Mouse (Mus musculus) limb, embryonic 10.5 days (tissue): ENCODE measurements at regions not wholly inside any gene's neighbourhood (a gene's known extent, or its start where the extent isn't known, plus 50 kb on each side); places are given as distances from the start of the nearest gene placed in this dataset.
"Not testable (repeated sequence)": the region's sequence is repeated elsewhere in the genome, so short reads cannot be mapped to it uniquely, and the experiment has no call there.

ENCODE experiments used
- DNase-seq: peaks from one replicate; pipeline ENCODE4 v3.0.0-alpha.2; 2017; ENCODE audit warnings: low spot score
- H3K27ac ChIP-seq: fragments of 300-500 bp; sonication (generic); 2 replicates; pipeline ENCODE4 v1.5.1; 2016; ENCODE audit warnings: mild to moderate bottlenecking
- H3K27me3 ChIP-seq: fragments of 300-500 bp; sonication (generic); 2 replicates; pipeline ENCODE4 v1.6.1; 2016; ENCODE audit warnings: low read depth, mild to moderate bottlenecking; ENCODE audit not compliant: poor library complexity, severe bottlenecking
- H3K36me3 ChIP-seq: fragments of 300-500 bp; sonication (generic); 2 replicates; pipeline ENCODE4 v1.6.1; 2016; ENCODE audit warnings: mild to moderate bottlenecking, moderate library complexity
- H3K4me1 ChIP-seq: fragments of 300-500 bp; sonication (generic); 2 replicates; pipeline ENCODE4 v1.6.1; 2016
- H3K4me3 ChIP-seq: fragments of 300-500 bp; sonication (generic); 2 replicates; pipeline ENCODE4 v1.5.1; 2016; ENCODE audit warnings: mild to moderate bottlenecking, moderate library complexity
- H3K9me3 ChIP-seq: fragments of 300-500 bp; sonication (generic); replicated peaks from 2 replicates; pipeline ENCODE4 v1.6.1; 2016; ENCODE audit warnings: mild to moderate bottlenecking
- WGBS: fragments of 180-500 bp; shearing (Covaris S2); methylation state at CpG from one replicate; pipeline ENCODE4 v1.1.7; 2016; 5-methylcytosine and 5-hydroxymethylcytosine counted together

DNA sequence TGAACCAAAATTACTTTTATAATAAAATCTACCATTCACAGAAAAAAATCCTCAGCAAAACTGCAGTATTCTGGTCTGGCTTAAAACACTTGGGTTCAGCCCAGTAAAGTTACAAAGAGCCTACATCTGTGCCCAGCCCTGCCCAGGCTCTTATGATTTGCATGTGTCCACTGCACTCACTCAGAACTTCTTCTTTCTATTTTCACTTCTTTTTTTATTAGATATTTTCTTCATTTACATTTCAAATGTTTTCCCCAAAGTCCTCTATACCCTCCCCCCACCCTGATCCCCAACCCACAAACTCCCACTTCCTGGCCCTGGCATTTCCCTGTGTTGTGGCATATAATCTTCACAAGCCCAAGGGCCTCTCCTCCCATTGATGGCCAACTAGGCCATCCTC lies 1442.4 kb upstream of the Tacstd2 start:
- Histone ChIP-seq H3K36me3 (no peaks in the 10 kb centered on the region), H3K4me1 (no peaks in the 10 kb centered on the region), H3K9me3 (no peaks in the 10 kb centered on the region), H3K4me3 (no peak overlapping the region), H3K27ac (no peak overlapping the region), H3K27me3 (no peaks in the 10 kb centered on the region)
- no peak for DNase-seq

DNA sequence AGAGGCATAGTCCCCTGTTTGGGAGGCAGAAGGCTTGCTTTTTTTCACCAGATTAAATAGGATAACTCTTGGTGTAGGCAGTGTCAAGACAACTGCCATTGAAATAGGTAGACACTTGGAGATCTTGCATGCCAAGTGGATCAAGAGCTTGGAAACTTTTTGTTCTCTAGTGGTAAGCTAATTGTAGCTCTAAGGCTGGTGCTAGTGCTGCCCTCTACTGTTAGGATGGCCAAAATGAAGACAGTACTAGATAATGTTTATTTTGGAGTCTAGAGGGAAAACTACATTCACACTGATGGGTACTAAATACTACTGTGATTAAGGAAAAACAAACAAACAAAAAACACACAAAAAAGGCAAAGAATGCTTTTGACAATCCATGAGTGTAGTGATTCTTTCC lies 1428.4 kb upstream of the Tacstd2 start:
- H3K9me3 ChIP-seq = no peaks in the 10 kb centered on the region
- no peak overlapping the region for H3K27ac ChIP-seq
- no peak for DNase-seq

GRCm38 (mm10) chr6:68938104-68938503 lies 1402.5 kb upstream of the Tacstd2 start:
- not testable (repeated sequence) for DNase-seq, H3K4me1 ChIP-seq, H3K9me3 ChIP-seq, H3K27me3 ChIP-seq, H3K36me3 ChIP-seq, H3K27ac ChIP-seq, H3K4me3 ChIP-seq

More for the DNA sequence above, 1428.4 kb upstream of the Tacstd2 start:
- Histone ChIP-seq H3K36me3 (no peaks in the 10 kb centered on the region), H3K4me3 (no peak overlapping the region), H3K4me1 (no peaks in the 10 kb centered on the region), H3K27me3 (no peaks in the 10 kb centered on the region)

DNA sequence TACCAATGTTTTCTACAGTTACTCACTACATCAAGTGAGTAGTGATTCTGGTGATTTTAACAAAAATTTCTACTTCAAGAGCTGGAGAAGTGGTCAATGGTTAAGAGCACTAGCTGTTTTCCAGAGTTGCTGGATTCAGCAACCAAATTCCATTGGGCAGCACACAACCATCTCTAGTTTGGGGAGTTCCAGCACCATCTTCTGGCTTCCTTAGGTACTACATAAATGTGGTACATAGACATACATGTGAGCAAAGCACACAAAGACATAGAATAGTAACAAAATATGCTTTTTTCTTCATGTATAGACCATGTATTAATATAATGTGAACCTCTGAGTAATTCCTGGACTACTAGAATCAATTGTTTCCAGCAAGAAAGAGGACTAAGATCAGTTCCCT lies 1396.3 kb upstream of the Tacstd2 start:
- not testable (repeated sequence) for DNase-seq, H3K36me3 ChIP-seq, H3K9me3 ChIP-seq, H3K4me1 ChIP-seq, H3K4me3 ChIP-seq, H3K27ac ChIP-seq, H3K27me3 ChIP-seq

DNA sequence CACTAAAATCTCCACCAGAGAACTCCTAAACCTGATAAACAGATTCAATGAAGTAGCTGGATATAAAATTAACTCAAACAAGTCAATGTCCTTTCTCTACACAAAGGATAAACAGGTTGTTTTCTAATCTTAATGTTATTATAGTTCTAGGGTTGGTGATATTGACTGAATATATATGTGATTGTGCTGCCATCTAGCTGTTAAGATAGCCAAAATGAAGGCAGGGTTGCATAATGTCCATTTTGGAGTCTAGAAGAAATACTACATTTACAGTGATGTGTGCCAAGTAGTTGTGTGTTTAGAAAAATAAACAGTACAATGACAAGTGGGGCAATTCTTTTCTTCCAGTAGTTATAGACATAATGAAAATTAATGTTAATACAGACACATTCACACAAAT lies 1379.9 kb upstream of the Tacstd2 start:
- H3K4me1 ChIP-seq = no peaks in the 10 kb centered on the region
- no peak for DNase-seq
- no peaks in the 10 kb centered on the region for H3K36me3 ChIP-seq
- no peak overlapping the region for H3K27ac ChIP-seq
- H3K27me3 ChIP-seq = no peaks in the 10 kb centered on the region
- no peaks in the 10 kb centered on the region for H3K9me3 ChIP-seq
- H3K4me3 ChIP-seq = no peak overlapping the region

DNA sequence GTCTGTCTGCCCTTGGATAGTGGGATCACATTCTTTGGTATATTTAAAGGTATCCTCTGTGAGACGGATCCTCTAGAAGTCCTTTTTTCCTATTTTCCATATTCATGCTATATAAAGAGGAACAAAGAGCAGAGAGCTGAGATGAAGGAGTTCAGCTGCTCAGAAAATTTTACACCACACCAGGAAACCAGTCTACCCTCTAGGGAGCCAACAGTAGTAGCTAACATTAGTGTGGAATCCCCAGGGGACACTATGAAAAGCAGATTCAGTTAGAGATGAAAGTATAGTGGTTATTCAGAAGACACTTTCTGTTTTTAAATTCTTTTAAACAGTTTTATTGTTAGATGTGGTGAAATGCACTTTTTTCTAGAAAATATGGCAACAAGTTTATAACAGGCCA lies 1348.5 kb upstream of the Tacstd2 start:
- H3K27me3 ChIP-seq = no peaks in the 10 kb centered on the region
- no peak for DNase-seq
- no peaks in the 10 kb centered on the region for H3K36me3 ChIP-seq
- H3K27ac ChIP-seq = no peak overlapping the region
- WGBS = 94% methylated on average over 1 of the region's 1 CpGs
- H3K4me1 ChIP-seq = no peaks in the 10 kb centered on the region
- no peaks in the 10 kb centered on the region for H3K9me3 ChIP-seq
- H3K4me3 ChIP-seq = no peak overlapping the region

DNA sequence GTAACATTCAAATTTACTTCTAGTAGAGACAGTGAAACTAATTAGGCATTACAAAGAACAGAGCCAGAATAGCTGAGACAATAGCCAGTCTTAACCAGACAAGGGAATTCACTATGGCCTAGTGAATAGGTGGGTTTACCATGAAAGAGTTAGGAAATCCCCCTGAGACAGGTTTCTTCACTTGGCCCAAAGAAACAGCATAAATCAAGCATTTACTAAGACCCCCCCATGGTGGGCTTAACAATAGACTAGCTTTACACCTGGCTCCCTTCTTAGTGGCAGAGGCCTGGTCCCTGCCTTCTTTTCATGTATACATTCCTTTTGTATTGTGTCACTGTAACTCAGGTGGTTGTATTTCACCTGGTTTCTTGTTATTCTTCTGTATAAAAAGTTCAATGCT lies 1317.2 kb upstream of the Tacstd2 start:
- not testable (repeated sequence) for H3K4me1 ChIP-seq

DNA sequence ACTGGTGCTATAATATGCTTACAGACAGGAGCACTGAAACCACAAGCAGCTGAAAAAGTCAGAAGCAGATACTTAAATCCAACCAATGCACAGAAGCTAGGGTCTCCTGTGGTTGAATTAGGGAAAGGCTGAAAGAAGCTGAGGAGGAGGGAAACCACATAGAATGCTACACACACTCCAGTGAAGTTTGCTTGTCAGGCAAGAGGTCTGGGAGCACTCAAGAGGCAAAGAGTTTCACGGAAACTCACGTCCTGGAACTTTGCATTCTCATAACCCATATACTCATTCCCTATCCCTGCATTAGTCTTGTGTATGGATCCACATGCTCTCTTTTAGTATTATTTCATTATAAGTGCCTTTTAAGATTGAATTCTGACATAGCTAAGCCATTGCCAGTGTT lies 1316.7 kb upstream of the Tacstd2 start:
- Histone ChIP-seq H3K27me3 (no peaks in the 10 kb centered on the region), H3K4me3 (no peak overlapping the region), H3K4me1 (no peaks in the 10 kb centered on the region), H3K36me3 (no peaks in the 10 kb centered on the region), H3K9me3 (no peaks in the 10 kb centered on the region), H3K27ac (no peak overlapping the region)
- no peak for DNase-seq
- WGBS = 86% methylated on average over 2 of the region's 2 CpGs

More for the DNA sequence above, 1317.2 kb upstream of the Tacstd2 start:
- not testable (repeated sequence) for H3K27ac ChIP-seq, H3K4me3 ChIP-seq, DNase-seq, H3K9me3 ChIP-seq, H3K36me3 ChIP-seq, H3K27me3 ChIP-seq

DNA sequence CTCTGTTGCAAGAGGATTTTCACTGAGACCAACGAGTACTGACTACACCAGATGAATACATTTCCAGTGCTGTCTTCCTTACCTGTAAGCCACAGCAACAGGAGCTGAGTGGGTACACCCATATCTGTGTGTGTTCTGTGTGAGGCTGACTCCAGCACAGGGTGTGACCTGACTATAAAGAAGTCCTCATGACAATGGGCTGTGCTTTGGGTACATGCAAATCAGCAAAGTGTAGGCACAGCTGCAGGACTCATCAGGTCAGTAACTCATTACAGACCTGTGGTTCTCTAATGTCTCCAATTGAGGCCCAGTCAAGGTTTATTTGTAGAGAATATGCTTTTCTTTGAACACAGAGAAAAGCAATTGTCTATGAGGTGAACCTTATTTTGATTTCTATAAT lies 1299.6 kb upstream of the Tacstd2 start:
- Histone ChIP-seq H3K27ac (no peak overlapping the region), H3K36me3 (no peaks in the 10 kb centered on the region), H3K27me3 (no peaks in the 10 kb centered on the region), H3K4me3 (no peak overlapping the region), H3K9me3 (no peaks in the 10 kb centered on the region), H3K4me1 (no peaks in the 10 kb centered on the region)
- no peak for DNase-seq
- 84% methylated on average over 1 of the region's 1 CpGs for WGBS

- Histone ChIP-seq H3K4me3 (no peak overlapping the region), H3K9me3 (no peaks in the 10 kb centered on the region), H3K27me3 (no peaks in the 10 kb centered on the region), H3K36me3 (no peaks in the 10 kb centered on the region), H3K4me1 (no peaks in the 10 kb centered on the region), H3K27ac (no peak overlapping the region)
- 85% methylated on average over 4 of the region's 4 CpGs for WGBS
- DNase-seq = no peak
Measured at GRCm38 (mm10) chr6:68834633-68835032, 1299.0 kb upstream of the Tacstd2 start.

DNA sequence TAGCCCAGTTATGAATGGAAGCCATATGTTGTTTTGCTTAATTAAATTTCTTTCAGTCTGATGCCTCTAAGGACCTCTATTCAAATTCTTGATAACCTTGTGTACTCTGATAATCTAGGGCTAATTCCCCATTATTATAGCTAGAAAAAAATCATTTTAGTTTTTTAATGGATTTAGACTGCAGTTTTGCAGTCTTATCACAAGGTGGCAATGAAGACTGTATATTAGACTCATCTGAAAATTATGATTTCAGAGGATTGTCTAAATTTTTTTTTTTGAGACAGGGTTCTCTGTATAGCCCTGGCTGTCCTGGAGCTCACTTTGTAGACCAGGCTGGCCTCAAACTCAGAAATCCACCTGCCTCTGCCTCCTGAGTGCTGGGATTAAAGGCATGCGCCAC lies 1292.9 kb upstream of the Tacstd2 start:
- not testable (repeated sequence) for H3K36me3 ChIP-seq, H3K4me1 ChIP-seq, DNase-seq, H3K4me3 ChIP-seq, H3K27me3 ChIP-seq, H3K27ac ChIP-seq, H3K9me3 ChIP-seq
- 87% methylated on average over 1 of the region's 1 CpGs for WGBS

- no peak overlapping the region for H3K4me3 ChIP-seq
- no peaks in the 10 kb centered on the region for H3K36me3 ChIP-seq
- no peak overlapping the region for H3K27ac ChIP-seq
- no peaks in the 10 kb centered on the region for H3K9me3 ChIP-seq
- no peaks in the 10 kb centered on the region for H3K27me3 ChIP-seq
- no peak for DNase-seq
- WGBS = 86% methylated on average over 3 of the region's 3 CpGs
- H3K4me1 ChIP-seq = no peaks in the 10 kb centered on the region
Measured at GRCm38 (mm10) chr6:68813346-68813745, 1277.8 kb upstream of the Tacstd2 start.

DNA sequence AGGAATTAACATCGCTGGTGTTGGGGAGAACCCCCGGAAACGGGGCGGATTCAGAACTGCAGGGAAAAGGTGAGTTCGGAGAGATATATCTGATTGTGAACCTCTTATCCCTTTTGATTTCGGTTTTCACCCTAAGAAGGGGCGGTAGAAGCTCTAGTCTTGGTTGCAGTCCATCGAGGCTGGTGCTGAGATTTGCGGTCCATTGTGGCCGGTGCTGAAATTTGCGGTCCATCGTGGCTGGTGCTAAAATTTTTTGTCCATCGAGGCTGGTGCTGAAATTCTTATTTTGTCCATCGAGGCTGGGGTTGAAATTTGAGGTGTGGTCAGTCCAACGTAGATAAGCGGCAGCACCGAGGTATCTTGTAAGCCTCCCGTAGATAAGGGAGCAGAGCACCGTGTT lies 1263.6 kb upstream of the Tacstd2 start:
- not testable (repeated sequence) for H3K9me3 ChIP-seq, H3K27me3 ChIP-seq, H3K27ac ChIP-seq, H3K4me1 ChIP-seq, DNase-seq, H3K4me3 ChIP-seq, H3K36me3 ChIP-seq
- WGBS = 94% methylated on average over 19 of the region's 19 CpGs

GRCm38 (mm10) chr6:68771507-68771906 lies 1235.9 kb upstream of the Tacstd2 start:
- no peak overlapping the region for H3K27ac ChIP-seq
- WGBS = 78% methylated on average over 2 of the region's 2 CpGs
- DNase-seq = no peak
- no peaks in the 10 kb centered on the region for H3K9me3 ChIP-seq
- H3K36me3 ChIP-seq = no peaks in the 10 kb centered on the region
- H3K27me3 ChIP-seq = no peaks in the 10 kb centered on the region
- no peak overlapping the region for H3K4me3 ChIP-seq
- no peaks in the 10 kb centered on the region for H3K4me1 ChIP-seq

DNA sequence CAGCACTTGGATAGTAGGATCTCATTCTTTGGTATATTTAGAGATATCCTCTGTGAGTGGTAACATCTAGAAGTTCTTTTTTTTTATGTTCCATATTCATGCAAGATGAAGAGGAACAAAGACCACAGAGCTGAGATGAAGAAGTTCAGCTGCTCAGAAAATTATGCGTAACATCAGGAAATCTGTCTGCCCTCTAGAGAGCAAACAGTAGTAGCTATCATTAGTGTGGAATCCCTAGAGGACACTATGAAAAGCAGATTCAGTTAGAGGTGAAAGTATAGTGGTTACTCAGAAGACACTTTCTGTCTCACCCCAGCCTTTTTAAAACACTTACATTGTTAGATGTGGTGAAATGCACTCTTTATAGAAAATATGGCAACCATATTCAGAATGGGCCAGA lies 1214.9 kb upstream of the Tacstd2 start:
- H3K36me3 ChIP-seq = no peaks in the 10 kb centered on the region
- no peaks in the 10 kb centered on the region for H3K27me3 ChIP-seq
- no peak for DNase-seq
- no peaks in the 10 kb centered on the region for H3K9me3 ChIP-seq
- no peak overlapping the region for H3K4me3 ChIP-seq
- no peak overlapping the region for H3K27ac ChIP-seq
- no peaks in the 10 kb centered on the region for H3K4me1 ChIP-seq
- 93% methylated on average over 1 of the region's 1 CpGs for WGBS
